Mouse (Mus musculus) layer of hippocampus, adult 2 months (tissue): Measurements from ENCODE around the gene Psen1. TPM values are rescaled to one million over a fixed set of nuclear protein-coding genes. Genes with fewer than 3 reads are reported as not detected.

Source experiments
- DNase-seq, 2 experiments: peaks; one replicate each; pipeline ENCODE4 v3.0.0; 2022; ENCODE audit warnings: low spot score in 2 of 2
- H3K27ac ChIP-seq: fragments of 200-600 bp; 2 replicates; pipeline ENCODE4 v1.8.1; 2022
- H3K4me3 ChIP-seq: fragments of 200-600 bp; 2 replicates; pipeline ENCODE4 v1.8.1; 2022; ENCODE audit warnings: mild to moderate bottlenecking
- CTCF ChIP-seq: fragments of 200-600 bp; conservative IDR thresholded peaks from 2 replicates; pipeline ENCODE4 v1.8.1; 2022; ENCODE audit warnings: antibody characterized with exemption, mild to moderate bottlenecking, moderate library complexity
- total RNA-seq, 2 experiments: library from RNA; stranded (reverse); gene quantifications; 2 replicates each; pipeline ENCODE4 v1.2.3; 2021

Psen1 gene
- total RNA-seq, 2 experiments from 2014 or later = 64.7 to 67.5 TPM

- H3K27ac ChIP-seq = no peak overlapping the region; the same call in 1 of the 2 replicates
- TF ChIP-seq CTCF = no peak
- DNase-seq = no peak
These were observed 14.8 kb downstream of the Psen1 start for GRCm38 (mm10) chr12:83702796-83703195.

GRCm38 (mm10) chr12:83706951-83707350, 19.0 kb downstream of the Psen1 start:
- no peak for TF ChIP-seq CTCF
- H3K4me3 ChIP-seq = no peak overlapping the region

More at GRCm38 (mm10) chr12:83702796-83703195, 14.8 kb downstream of the Psen1 start:
- H3K4me3 ChIP-seq = no peak overlapping the region

GRCm38 (mm10) chr12:83708160-83709092, 20.5 kb downstream of the Psen1 start:
- Histone ChIP-seq H3K4me3 (no peak overlapping the region), H3K27ac (no peak overlapping the region)
- DNase-seq = no peak
- no peak for TF ChIP-seq CTCF

More at GRCm38 (mm10) chr12:83706951-83707350, 19.0 kb downstream of the Psen1 start:
- no peak overlapping the region for H3K27ac ChIP-seq
- DNase-seq = no peak

- no peak for DNase-seq
- Histone ChIP-seq H3K4me3 (no peak overlapping the region), H3K27ac (no peak overlapping the region)
- TF ChIP-seq CTCF = no peak
These were observed 22.0 kb downstream of the Psen1 start for GRCm38 (mm10) chr12:83709934-83710333.

GRCm38 (mm10) chr12:83713749-83714148, 25.8 kb downstream of the Psen1 start:
- TF ChIP-seq CTCF = peak; percentile 91
- DNase-seq = peak; percentile 64 to 68
- Histone ChIP-seq H3K4me3 (no peak overlapping the region), H3K27ac (peak overlapping the region; percentile 46; the same call in 1 of the 2 replicates)

- peak; percentile 37 to 46 for DNase-seq
- Histone ChIP-seq H3K27ac (peak overlapping the region; percentile 91), H3K4me3 (no peak overlapping the region)
- no peak for TF ChIP-seq CTCF
These were observed 28.6 kb downstream of the Psen1 start for GRCm38 (mm10) chr12:83716416-83717184.

GRCm38 (mm10) chr12:83719431-83719830, 31.5 kb downstream of the Psen1 start:
- Histone ChIP-seq H3K4me3 (no peak overlapping the region), H3K27ac (no peak overlapping the region)
- no peak for DNase-seq
- TF ChIP-seq CTCF = no peak

- TF ChIP-seq CTCF = no peak
- DNase-seq = no peak
- Histone ChIP-seq H3K27ac (peak overlapping the region; percentile 58), H3K4me3 (no peak overlapping the region)
These were observed 33.3 kb downstream of the Psen1 start for GRCm38 (mm10) chr12:83721281-83721680.

- no peak overlapping the region for H3K27ac ChIP-seq
- no peak for DNase-seq
- H3K4me3 ChIP-seq = no peak overlapping the region
- no peak for TF ChIP-seq CTCF
These were observed 35.1 kb downstream of the Psen1 start for GRCm38 (mm10) chr12:83723037-83723436.

GRCm38 (mm10) chr12:83726510-83727308, 38.8 kb downstream of the Psen1 start:
- Histone ChIP-seq H3K27ac (no peak overlapping the region), H3K4me3 (no peak overlapping the region)
- DNase-seq = no peak
- no peak for TF ChIP-seq CTCF

- no peak for TF ChIP-seq CTCF
- DNase-seq = no peak
- Histone ChIP-seq H3K27ac (no peak overlapping the region), H3K4me3 (no peak overlapping the region)
These were observed 44.3 kb downstream of the Psen1 start for GRCm38 (mm10) chr12:83732225-83732624.

GRCm38 (mm10) chr12:83734047-83734446, 46.1 kb downstream of the Psen1 start:
- no peak for DNase-seq
- no peak for TF ChIP-seq CTCF
- Histone ChIP-seq H3K4me3 (no peak overlapping the region), H3K27ac (no peak overlapping the region)
